Mouse (Mus musculus) common myeloid progenitor, adult 5-6 weeks (primary cell): ENCODE results near the gene Nob1. TPM values are rescaled to one million over a fixed set of nuclear protein-coding genes. Genes with fewer than 3 reads are reported as not detected.

Source experiments
- ATAC-seq: replicated peaks from 2 replicates; pipeline ENCODE4 v1.8.0; 2016; ENCODE audit warnings: low read depth, mild to moderate bottlenecking, moderate TSS enrichment, inconsistent platforms; ENCODE audit not compliant: poor library complexity, severe bottlenecking
- total RNA-seq: library from RNA; stranded (forward); fragments of 200-1000, 187-1606 nt; gene quantifications from 2 replicates; pipeline ENCODE4 v1.2.3, GENCODE M21; 2017

The Nob1 gene
- total RNA-seq, 1 experiment from 2014 or later, result 41.5 TPM

DNA sequence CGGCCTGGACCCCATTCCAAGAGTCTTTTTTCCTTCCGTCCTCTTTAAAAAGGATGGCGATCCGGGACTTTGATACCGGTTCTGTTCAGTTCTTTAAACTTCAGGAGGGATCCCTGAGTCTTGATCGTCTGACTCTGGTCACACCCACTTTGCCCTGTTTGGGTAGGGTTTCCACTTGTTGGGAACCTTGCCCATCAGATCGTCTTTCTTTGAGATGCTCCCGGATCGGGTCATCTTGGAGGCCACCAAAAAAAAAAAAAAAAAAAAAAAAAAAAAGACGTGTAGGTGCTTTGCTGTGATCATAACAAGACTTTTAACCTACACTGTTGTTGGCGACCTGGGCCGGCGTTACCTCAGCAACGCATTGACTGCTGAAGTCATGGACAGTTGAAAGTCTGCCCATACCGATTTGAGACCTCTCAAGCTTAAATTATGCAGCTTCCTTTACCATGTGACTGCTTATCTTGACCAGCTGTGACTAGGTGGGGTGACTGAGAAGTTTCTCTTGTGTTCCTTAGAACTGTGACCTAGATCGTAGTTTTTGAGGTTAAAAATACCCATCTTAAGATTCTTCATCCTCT lies 12.1 kb upstream of the Nob1 start:
- peak; percentile 71 for ATAC-seq

GRCm38 (mm10) chr8:107435962-107436831 lies 11.3 kb upstream of the Nob1 start, which contains the start of gene Wwp2:
TSS of gene Wwp2 (plus strand) at chr8:107436365.
- ATAC-seq, result peak; percentile 60

GRCm38 (mm10) chr8:107435421-107435961 lies 10.6 kb upstream of the Nob1 start:
- peak; percentile 27; the same call in 1 of the 2 replicates for ATAC-seq

GRCm38 (mm10) chr8:107430821-107431220 lies 6.0 kb upstream of the Nob1 start:
- no peak for ATAC-seq

- ATAC-seq, result no peak
These were observed 363 bp upstream of the Nob1 start for GRCm38 (mm10) chr8:107425230-107425597.

- no peak for ATAC-seq
These were observed 675 bp downstream of the Nob1 start for GRCm38 (mm10) chr8:107424176-107424575.

GRCm38 (mm10) chr8:107417001-107417400 lies 7.8 kb downstream of the Nob1 start:
- no peak for ATAC-seq

- ATAC-seq, result no peak
These were observed 11.0 kb downstream of the Nob1 start for GRCm38 (mm10) chr8:107413881-107414280.

DNA sequence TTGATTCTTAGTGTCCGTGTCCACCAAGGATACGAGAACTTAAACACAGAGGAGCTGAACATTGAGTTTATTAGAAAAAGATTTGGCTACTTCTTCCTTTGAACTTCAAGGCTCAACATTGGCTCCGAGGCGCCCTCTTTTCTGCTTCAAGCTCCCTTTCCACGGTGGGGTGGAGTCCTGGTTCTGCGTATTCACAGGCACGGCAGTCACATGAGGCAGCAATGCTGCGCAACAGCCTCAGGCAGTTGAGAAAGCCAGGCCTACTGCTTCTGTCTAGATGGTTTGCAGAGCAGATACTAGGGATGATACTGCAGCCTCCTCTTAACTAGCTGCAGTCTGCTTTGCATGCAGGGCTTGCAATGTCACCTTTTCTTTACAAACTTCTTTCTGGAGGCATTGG lies 12.3 kb downstream of the Nob1 start:
- no peak for ATAC-seq

DNA sequence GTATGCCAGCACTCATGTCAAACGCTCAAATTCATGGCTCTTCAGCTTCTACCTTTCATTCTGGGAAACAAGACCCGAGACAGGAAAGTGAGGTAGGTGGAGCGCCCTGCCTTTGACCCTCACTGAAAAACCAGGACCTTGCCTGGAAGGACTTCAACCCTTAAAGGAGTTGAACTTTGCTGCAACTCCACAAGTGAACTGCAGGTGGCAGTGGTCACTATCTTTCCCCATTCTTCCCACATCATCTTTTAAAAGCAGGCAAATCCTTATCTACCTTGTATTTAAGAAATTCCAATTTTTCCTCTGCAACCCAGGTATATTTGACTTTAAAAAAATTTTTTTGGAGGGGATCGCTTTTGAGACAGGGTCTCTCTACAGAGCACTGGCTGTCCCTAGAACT lies 13.5 kb downstream of the Nob1 start:
- ATAC-seq, result peak; percentile 68

DNA sequence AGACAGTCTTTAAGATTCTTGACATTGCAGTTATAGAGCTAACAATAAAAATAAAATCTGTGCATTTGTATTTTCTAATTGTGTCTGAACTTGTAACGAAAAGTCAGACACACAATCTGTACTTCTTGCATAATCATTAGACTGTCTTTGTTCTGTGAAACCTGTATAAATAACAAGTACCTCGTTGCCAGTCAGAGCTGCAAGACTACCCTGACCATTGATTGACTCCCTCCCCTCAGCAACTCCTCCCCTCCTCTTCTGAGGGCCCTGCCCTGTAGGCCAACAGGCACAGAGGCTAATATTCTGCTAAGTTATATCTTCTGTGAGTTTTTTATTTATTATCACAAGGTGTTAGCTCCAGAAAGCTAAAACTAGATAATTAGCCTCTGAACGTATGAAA lies 18.9 kb downstream of the Nob1 start:
- ATAC-seq, result no peak

DNA sequence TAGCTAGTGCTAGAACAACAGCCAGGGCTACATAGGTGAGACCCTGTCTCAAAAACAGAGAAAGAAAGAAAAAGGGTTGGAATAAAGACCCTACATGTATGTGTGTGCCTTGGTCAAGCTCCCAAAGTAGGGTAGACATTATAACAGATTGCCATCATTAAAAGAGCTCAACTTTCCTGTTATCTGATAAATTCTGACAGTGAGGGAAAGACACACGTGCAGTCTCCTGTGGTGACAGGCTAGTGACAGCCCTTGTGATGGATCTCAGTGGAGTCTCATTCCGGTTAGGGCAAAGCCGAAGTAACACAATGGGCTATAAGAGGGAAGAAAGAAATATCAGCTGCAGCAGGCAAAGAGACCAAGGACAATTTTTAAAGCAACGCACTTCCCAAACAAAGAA lies 20.8 kb downstream of the Nob1 start:
- ATAC-seq, result no peak

GRCm38 (mm10) chr8:107403038-107403781 lies 21.6 kb downstream of the Nob1 start, which contains the start of gene Nqo1:
TSS of gene Nqo1 (minus strand) at chr8:107403206.
- ATAC-seq, result peak; percentile 88

GRCm38 (mm10) chr8:107401866-107402265 lies 23.0 kb downstream of the Nob1 start:
- ATAC-seq, result no peak

GRCm38 (mm10) chr8:107399495-107399894 lies 25.4 kb downstream of the Nob1 start:
- ATAC-seq, result no peak

DNA sequence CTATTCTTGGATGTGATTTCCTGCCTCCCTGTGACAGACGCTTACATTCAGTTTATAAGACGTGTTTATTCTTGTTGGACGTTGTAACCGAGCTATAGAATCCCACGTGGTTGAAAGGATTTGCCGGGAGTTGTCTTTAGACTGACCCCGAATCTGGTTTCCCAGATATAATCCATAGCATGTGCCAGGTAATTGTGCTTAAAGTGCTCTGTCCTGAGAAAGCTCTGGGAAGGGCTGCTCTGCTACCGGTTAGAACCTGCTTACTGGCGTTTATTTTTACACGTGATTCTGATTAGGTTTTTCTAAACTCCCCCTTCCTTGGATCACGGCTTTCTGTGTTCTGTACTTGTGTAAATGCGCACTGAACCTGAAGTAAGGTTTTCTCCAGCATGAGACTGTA lies 27.2 kb downstream of the Nob1 start:
- ATAC-seq, result no peak

DNA sequence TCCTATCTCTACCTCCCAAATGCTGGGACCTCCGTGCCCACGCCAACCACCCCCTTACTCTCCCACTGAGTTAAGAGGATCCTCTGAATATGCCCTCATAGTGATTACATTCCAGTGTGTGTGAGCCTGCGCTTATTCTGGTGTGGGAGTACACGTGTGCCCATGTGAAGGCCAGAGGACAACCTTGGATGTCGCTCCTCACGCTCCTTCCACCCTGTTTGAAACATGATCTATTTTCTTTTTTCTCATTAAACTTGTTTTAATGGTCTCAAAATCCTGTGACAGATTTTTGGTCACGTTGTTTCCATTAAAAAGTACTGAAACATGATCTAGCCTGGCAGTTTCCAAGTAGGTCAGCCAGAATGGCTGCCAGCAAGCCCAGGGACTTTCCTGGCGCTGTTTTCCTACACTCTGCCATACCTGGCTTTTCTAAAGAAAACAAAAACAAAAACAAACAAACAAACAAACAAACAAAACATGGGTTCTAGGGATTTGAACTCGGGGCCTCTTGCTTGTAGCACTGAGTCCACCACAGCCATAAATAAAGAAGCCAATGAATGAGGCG lies 28.7 kb downstream of the Nob1 start:
- ATAC-seq, result no peak

DNA sequence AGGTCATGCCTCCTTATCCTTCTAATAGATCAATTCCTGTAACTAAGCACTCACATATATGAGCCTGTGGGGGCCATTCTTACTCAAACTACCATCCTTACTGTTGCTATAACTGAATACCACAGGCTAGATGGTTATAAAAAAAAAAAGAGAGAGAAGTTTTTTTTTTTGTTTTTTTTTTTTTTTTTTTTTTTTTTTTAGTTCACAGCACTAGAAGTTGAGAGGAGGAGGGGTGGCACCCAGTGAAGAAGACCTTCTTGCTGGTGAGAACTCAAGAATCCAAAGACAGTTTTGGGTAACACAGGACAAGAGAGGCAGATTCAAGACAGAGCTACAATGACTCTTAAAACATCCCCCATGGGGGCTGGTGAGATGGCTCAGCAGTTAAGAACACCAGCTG lies 29.5 kb downstream of the Nob1 start:
- ATAC-seq, result no peak

DNA sequence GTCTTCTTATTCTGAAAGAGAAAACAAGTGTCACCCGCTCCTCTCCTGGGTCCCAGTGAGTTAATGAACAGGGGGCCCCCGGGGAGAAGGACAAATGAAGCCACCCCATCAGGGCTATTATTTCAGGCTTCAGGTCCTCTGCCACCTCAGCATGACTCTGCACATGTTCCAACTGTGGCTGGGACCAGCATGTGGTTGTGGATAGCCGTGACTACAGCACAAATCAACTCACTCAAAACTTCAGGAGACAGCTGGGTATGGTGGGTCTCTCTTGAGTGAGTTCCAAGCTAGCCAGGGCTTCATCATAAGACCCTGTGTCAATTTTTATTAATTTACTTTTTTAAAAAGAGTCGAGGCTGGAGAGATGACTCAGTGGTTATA lies 33.7 kb downstream of the Nob1 start:
- 0 out of 2 replicates have a peak, but pooled peaks have one; percentile 31 for ATAC-seq

GRCm38 (mm10) chr8:107390476-107391135 lies 34.2 kb downstream of the Nob1 start:
- ATAC-seq, result no peak
